ENCODE assay signal across 10 mouse cellular contexts in genomic region chr7:70348977-70349615, GRCm38 (mm10). TPM values are rescaled to one million over a fixed set of nuclear protein-coding genes. Genes with fewer than 3 reads are reported as not detected.
DNase-seq lines count a peak whose midpoint lies in the region; ATAC-seq and TF ChIP-seq lines count a peak whose summit lies in the region.
"Had no signal": no experiment of that assay in that cellular context is flagged by ENCODE, and none has a peak within 500 bp of the region (broad histone marks: within the 10 kb centered on the region; RNA-seq: fewer than 3 reads in every experiment).

No protein-coding gene starts in this region.

- ATAC-seq in forebrain, postnatal 0 days: no peak
- ATAC-seq in liver, embryonic 12.5 days: no peak

- no peaks in the 10 kb centered on the region for H3K27me3 ChIP-seq in heart, adult 2 months (ENCODE audit: control insufficient read depth, insufficient read depth, low read length)
- peaks cover 49% of the 10 kb centered on the region for H3K27me3 ChIP-seq in forebrain, postnatal 0 days (ENCODE audit: insufficient read depth, low read length)
- H3K27me3 ChIP-seq in liver, embryonic 12.5 days (replicated peaks): peaks cover 90% of the 10 kb centered on the region

- H3K36me3 ChIP-seq in heart, adult 2 months (ENCODE audit: control insufficient read depth, insufficient read depth, low read length): 0 out of 2 replicates have a peak, but pooled peaks cover 2% of the 10 kb centered on the region
- no peaks in the 10 kb centered on the region for H3K36me3 ChIP-seq in forebrain, postnatal 0 days (ENCODE audit: insufficient read depth)
- H3K36me3 ChIP-seq in liver, embryonic 12.5 days: no peaks in the 10 kb centered on the region

- peak overlapping the region; percentile 78 for H3K27ac ChIP-seq in heart, adult 2 months
- H3K27ac ChIP-seq in forebrain, postnatal 0 days (ENCODE audit: low read depth, low read length): peak overlapping the region; percentile 81
- 0 out of 2 replicates have a peak overlapping the region, but pooled peaks have one; percentile 2 for H3K27ac ChIP-seq in liver, embryonic 12.5 days
- H3K27ac ChIP-seq: macrophage had no signal

- no peaks in the 10 kb centered on the region for H3K9me3 ChIP-seq in forebrain, postnatal 0 days (ENCODE audit: low read length)
- H3K9me3 ChIP-seq in liver, embryonic 12.5 days (replicated peaks): no peaks in the 10 kb centered on the region

- intact Hi-C loops in heart, adult 2 months (cut with DNase I): loop anchor here (10.0 kb wide), 4 partner anchors 586 to 1516 kb away; no protein-coding TSS in a partner anchor
- intact Hi-C loops in heart, postnatal 25 days (cut with DNase I): loop anchor here (1.0 to 10.0 kb wide), 4 partner anchors 10 to 1796 kb away; no protein-coding TSS in a partner anchor
- intact Hi-C loops in left cerebral cortex, postnatal 25 days (cut with DNase I): loop anchor here (5.0 to 10.0 kb wide), 3 partner anchors 357 to 1518 kb away; no protein-coding TSS in a partner anchor

- DNase-seq in heart, adult 2 months: no peak
- no peak for DNase-seq in heart, postnatal 25 days (ENCODE audit: low spot score)
- DNase-seq in Muller cell, postnatal 12 days (ENCODE audit: inconsistent ontology term): peak; percentile 47
- no peak for DNase-seq in forebrain, postnatal 0 days
- no peak for DNase-seq in cerebellum, postnatal 4 days (ENCODE audit: low spot score in 2 of 2)
- no peak for DNase-seq in layer of hippocampus, adult 9-11 months
- DNase-seq in left cerebral cortex, postnatal 25 days (ENCODE audit: low spot score in 2 of 2): no peak
- DNase-seq: adrenal gland, postnatal 36 days had no signal

- no peak overlapping the region for H3K9ac ChIP-seq in heart, adult 2 months (ENCODE audit: low read depth, low read length)
- H3K9ac ChIP-seq in forebrain, postnatal 0 days: peak overlapping the region; percentile 15; the same call in 1 of the 2 replicates
- no peak overlapping the region; the same call in 1 of the 2 replicates for H3K9ac ChIP-seq in liver, embryonic 12.5 days

- TF ChIP-seq POLR2A in heart, adult 2 months (IDR thresholded peaks at IDR 0.05; ENCODE audit: insufficient read depth, low read depth, low read length): no peak

- TF ChIP-seq EP300 in heart, adult 2 months (IDR thresholded peaks at IDR 0.05; ENCODE audit: insufficient read depth, low read depth, low read length): no peak

- peaks cover 2% of the 10 kb centered on the region for H3K4me1 ChIP-seq in heart, adult 2 months (ENCODE audit: control insufficient read depth, insufficient read depth, low read length)
- 0 out of 2 replicates have a peak, but pooled peaks cover 5% of the 10 kb centered on the region for H3K4me1 ChIP-seq in forebrain, postnatal 0 days (ENCODE audit: insufficient read depth)
- H3K4me1 ChIP-seq in liver, embryonic 12.5 days: no peaks in the 10 kb centered on the region

- WGBS in heart, adult 2 months: 37% methylated on average over 11 of the region's 11 CpGs
- WGBS in forebrain, postnatal 0 days: 11% methylated on average over 11 of the region's 11 CpGs
- 11% methylated on average over 11 of the region's 11 CpGs for WGBS in liver, embryonic 12.5 days (ENCODE audit: insufficient replicate concordance)

- no peak for TF ChIP-seq CTCF in heart, adult 2 months (IDR thresholded peaks at IDR 0.05)
- no peak for TF ChIP-seq CTCF in forebrain, postnatal 0 days (IDR thresholded peaks at IDR 0.05; ENCODE audit: low read depth)

- peak overlapping the region; percentile 61 for H3K4me2 ChIP-seq in forebrain, postnatal 0 days (ENCODE audit: low read depth)
- H3K4me2 ChIP-seq in liver, embryonic 12.5 days: peak overlapping the region; percentile 10; the same call in 1 of the 2 replicates

- no peak overlapping the region for H3K4me3 ChIP-seq in heart, adult 2 months
- no peak overlapping the region for H3K4me3 ChIP-seq in forebrain, postnatal 0 days (ENCODE audit: low read depth, low read length)
- no peak overlapping the region for H3K4me3 ChIP-seq in liver, embryonic 12.5 days

- H3K79me2 ChIP-seq in heart, adult 2 months (replicated peaks; ENCODE audit: control insufficient read depth, insufficient read depth, low read length): no peaks in the 10 kb centered on the region

RNA-seq across cellular contexts. Expression of gene Nr2f2, which starts 17.4 kb away (rescaled TPM):
- 10 to 100 TPM; 16.4 to 18.8 TPM for total RNA-seq in heart, adult 2 months (2021)
- polyA plus RNA-seq in heart, adult 2 months (2012; rRNA removed): 22.9 and 39.3 TPM in 2 replicates
- 10 to 100 TPM; 19.9 to 25.0 TPM for total RNA-seq in heart, postnatal 25 days (2021)
- total RNA-seq in forebrain, postnatal 0 days (2014; rRNA removed): 23.7 and 49.9 TPM in 2 replicates
- polyA plus RNA-seq in forebrain, postnatal 0 days (2015; fragmentation: Nextera tagmentation; extraction: Ambion mirVana): 46.4 and 92.8 TPM in 2 replicates
- 23.3 and 26.8 TPM in 2 replicates for polyA plus RNA-seq in liver, embryonic 12.5 days (2016; fragmentation: Nextera tagmentation; extraction: Ambion mirVana)
- total RNA-seq in left cerebral cortex, postnatal 25 days (2021): 10 to 100 TPM; 34.2 to 38.4 TPM
- polyA plus RNA-seq: macrophage had no signal

Comparison
In these comparisons a context has a peak if more than half of its experiments do, and no peak if none do; other contexts are left out.
1. H3K27ac ChIP-seq: peak in every context shown above with its lines; median percentile 81 in forebrain, postnatal 0 days; 78 in heart, adult 2 months; 2 in liver, embryonic 12.5 days.